Mouse (Mus musculus): ENCODE measurements around the gene Prrc2a. TPM values are rescaled to one million over a fixed set of nuclear protein-coding genes. Genes with fewer than 3 reads are reported as not detected.

Prrc2a gene
- polyA plus RNA-seq, 1 experiment from 2014 or later, result 130 TPM

DNA sequence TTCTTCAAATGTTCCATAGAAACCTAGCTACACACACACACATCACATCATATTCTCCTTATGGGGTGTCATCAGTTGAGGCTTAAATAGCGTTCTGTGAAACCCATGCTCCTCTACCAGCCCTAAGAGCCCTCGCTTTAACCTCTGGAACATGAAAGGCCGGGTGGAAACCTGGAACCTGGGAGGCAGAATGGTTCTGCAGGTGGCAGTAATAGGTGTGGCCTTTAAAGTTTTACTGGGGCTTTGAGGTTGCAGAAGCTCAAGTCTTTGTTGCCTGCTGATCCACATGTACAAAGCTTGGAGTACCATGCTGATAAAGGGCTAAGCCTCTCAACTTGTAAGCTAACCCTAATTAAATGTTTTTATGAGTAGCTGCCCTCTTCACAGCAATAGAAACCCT lies 17.3 kb downstream of the Prrc2a start:
- no peaks in the 10 kb centered on the region for H3K4me1 ChIP-seq
- 0 out of 2 replicates have a peak overlapping the region, but pooled peaks have one; percentile 5 for H3K27ac ChIP-seq (replicated peaks)
- no peaks in the 10 kb centered on the region for H3K9me3 ChIP-seq
- H3K27me3 ChIP-seq (replicated peaks), result no peaks in the 10 kb centered on the region
- no peak for ATAC-seq (ENCODE audit: extremely low read depth, insufficient number of reproducible peaks, low FRiP score, low TSS enrichment)
- no peak overlapping the region for H3K4me3 ChIP-seq
- H3K9ac ChIP-seq, result no peak overlapping the region
- WGBS, result 58% methylated on average over 3 of the region's 3 CpGs
- peaks cover 99% of the 10 kb centered on the region for H3K36me3 ChIP-seq
- no peak overlapping the region for H3K4me2 ChIP-seq

DNA sequence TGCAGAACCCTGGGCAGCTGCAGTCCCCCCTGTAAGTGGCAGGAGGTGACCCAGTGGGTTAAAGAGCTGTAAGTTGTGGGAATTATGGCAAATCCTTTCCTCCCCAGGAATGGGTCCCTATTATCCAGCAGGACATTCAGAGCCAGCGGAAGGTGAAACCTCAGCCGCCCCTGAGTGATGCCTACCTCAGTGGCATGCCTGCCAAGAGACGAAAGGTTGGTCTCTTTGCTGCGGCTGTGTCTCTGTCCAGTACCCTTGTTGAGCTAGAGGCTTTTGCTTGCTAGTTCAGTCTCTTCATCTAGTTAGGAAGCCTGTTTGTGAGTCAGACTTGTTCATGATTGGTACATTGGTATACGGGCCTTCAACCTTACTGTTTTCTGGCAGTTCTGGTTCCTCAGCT lies 18.6 kb downstream of the Prrc2a start:
- no peaks in the 10 kb centered on the region for H3K4me1 ChIP-seq
- ATAC-seq (ENCODE audit: extremely low read depth, insufficient number of reproducible peaks, low FRiP score, low TSS enrichment), result no peak
- H3K27ac ChIP-seq (replicated peaks), result no peak overlapping the region
- no peaks in the 10 kb centered on the region for H3K9me3 ChIP-seq
- H3K27me3 ChIP-seq (replicated peaks), result no peaks in the 10 kb centered on the region
- no peak overlapping the region for H3K4me3 ChIP-seq
- H3K9ac ChIP-seq, result no peak overlapping the region
- 86% methylated on average over 5 of the region's 5 CpGs for WGBS
- no peak overlapping the region for H3K4me2 ChIP-seq
- peaks cover 99% of the 10 kb centered on the region for H3K36me3 ChIP-seq

DNA sequence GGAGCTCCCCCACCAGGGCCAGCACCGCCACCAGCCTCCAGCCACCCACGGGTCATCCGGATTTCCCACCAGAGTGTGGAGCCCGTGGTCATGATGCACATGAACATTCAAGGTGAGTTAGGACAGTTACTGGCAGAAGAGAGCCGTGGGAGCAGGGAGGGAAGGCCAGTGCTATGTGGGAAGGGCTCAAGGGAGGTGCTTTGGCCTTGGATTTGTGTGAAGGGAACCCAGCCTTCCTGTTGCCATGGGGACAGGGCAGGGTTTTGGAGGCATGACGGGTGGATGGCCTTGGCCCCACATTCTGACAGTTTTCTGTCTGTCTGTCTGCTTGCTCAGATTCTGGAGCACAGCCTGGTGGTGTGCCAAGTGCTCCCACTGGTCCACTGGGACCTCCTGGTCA lies 22.7 kb downstream of the Prrc2a start:
- ATAC-seq (ENCODE audit: extremely low read depth, insufficient number of reproducible peaks, low FRiP score, low TSS enrichment), result no peak
- no peak overlapping the region for H3K9ac ChIP-seq
- no peaks in the 10 kb centered on the region for H3K27me3 ChIP-seq (replicated peaks)
- H3K4me3 ChIP-seq, result no peak overlapping the region
- H3K4me1 ChIP-seq, result peaks cover 10% of the 10 kb centered on the region
- peaks cover 92% of the 10 kb centered on the region for H3K36me3 ChIP-seq
- no peaks in the 10 kb centered on the region for H3K9me3 ChIP-seq
- H3K27ac ChIP-seq (replicated peaks), result no peak overlapping the region
- WGBS, result 90% methylated on average over 6 of the region's 6 CpGs
- no peak overlapping the region for H3K4me2 ChIP-seq

DNA sequence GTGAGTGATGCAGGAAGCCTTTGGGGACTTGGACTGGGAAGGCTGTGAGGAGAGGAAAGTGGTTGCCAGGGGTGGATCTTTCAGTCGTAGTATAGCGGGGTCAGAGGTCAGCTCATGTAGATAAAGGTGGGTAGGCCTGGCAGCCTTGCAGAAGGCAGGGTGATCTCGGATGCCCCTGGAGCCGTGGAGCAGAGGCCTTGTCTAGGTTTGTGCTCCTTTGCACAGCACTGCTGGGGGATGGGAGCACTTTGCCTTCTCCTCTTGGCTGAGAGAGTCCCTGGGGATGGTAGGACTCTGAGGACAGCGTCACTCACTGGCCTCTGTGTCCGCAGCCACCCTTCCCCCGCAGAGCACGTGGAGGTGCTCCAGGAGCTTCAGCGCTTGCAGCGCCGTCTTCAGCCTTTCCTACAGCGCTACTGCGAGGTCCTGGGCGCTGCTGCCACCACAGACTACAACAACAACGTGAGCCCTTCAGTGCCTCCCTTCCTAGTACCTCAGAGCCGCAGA lies 24.2 kb downstream of the Prrc2a start:
- H3K36me3 ChIP-seq, result peaks cover 78% of the 10 kb centered on the region
- WGBS, result 75% methylated on average over 16 of the region's 16 CpGs
- no peak for ATAC-seq (ENCODE audit: extremely low read depth, insufficient number of reproducible peaks, low FRiP score, low TSS enrichment)

DNA sequence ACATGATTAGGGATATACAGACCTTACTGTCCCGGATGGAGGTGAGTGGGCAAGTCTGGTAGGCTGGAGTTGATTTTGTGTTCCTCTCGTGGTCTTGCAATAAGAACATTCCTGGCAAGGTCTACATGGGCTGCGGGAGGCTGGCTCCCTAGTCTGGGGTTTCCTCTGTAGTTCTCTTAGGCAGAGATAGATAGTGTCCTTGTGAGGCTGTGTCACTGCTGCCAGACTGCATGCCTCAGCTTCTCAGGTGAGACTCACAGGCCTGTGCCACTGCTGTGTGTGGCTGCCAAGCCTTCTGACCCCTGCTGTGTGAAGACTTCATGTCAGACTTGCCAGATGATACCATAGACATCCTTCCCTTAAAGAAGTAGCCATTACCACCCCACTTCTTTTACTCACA lies 25.4 kb downstream of the Prrc2a start:
- Histone ChIP-seq H3K4me3 (no peak overlapping the region), H3K4me1 (peaks cover 20% of the 10 kb centered on the region), H3K9ac (no peak overlapping the region), H3K27ac (replicated peaks) (no peak overlapping the region), H3K9me3 (no peaks in the 10 kb centered on the region), H3K4me2 (no peak overlapping the region), H3K36me3 (peaks cover 65% of the 10 kb centered on the region), H3K27me3 (replicated peaks) (no peaks in the 10 kb centered on the region)
- ATAC-seq (ENCODE audit: extremely low read depth, insufficient number of reproducible peaks, low FRiP score, low TSS enrichment), result no peak
- 91% methylated on average over 3 of the region's 3 CpGs for WGBS

More for the DNA sequence above, 24.2 kb downstream of the Prrc2a start:
- Histone ChIP-seq H3K4me3 (no peak overlapping the region), H3K9me3 (no peaks in the 10 kb centered on the region), H3K4me2 (no peak overlapping the region), H3K9ac (no peak overlapping the region), H3K27me3 (replicated peaks) (no peaks in the 10 kb centered on the region), H3K27ac (replicated peaks) (no peak overlapping the region), H3K4me1 (peaks cover 20% of the 10 kb centered on the region)

DNA sequence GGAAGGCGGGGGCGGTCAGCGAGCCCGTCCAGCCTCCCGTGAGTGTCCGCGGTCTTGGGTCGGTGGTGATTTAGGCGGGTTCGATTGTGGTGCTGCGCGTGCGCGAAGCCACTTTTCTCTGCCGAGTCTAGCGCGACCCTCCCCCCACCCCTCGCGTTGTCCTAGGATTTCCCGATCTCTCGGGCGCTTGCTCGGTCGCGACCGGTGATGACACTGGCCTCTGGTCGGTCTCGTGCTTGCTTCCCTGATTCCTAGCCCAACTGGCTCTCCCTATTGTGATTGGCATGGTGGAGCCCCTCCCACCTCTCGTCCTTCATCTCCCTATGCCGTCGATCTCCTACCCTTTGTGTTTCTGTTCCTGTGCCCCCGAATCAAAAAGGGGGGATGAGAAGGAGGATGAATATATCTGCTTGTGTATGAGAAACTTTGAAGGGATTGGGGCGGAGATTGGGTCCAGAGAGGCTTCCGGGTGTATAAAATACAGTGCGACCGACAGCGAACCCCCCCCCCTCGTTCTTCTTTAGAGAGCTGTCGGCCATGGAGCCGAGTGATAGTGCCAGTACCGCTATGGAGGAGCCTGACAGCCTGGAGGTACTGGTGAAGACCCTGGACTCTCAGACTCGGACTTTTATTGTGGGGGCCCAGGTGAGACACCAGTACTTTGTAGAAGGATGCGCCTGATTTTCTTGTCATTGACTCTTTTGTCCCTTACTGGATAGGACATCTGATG lies 28.9 kb downstream of the Prrc2a start:
- Histone ChIP-seq H3K27ac (replicated peaks) (peak overlapping the region; percentile 96), H3K4me3 (peak overlapping the region; percentile 76), H3K9ac (peak overlapping the region; percentile 89), H3K36me3 (peaks cover 30% of the 10 kb centered on the region), H3K4me1 (peaks cover 20% of the 10 kb centered on the region), H3K27me3 (replicated peaks) (no peaks in the 10 kb centered on the region), H3K9me3 (no peaks in the 10 kb centered on the region), H3K4me2 (peak overlapping the region; percentile 91)
- peak; percentile 55 for ATAC-seq (ENCODE audit: extremely low read depth, insufficient number of reproducible peaks, low FRiP score, low TSS enrichment)
- under 1% methylated on average over 43 of the region's 43 CpGs for WGBS

DNA sequence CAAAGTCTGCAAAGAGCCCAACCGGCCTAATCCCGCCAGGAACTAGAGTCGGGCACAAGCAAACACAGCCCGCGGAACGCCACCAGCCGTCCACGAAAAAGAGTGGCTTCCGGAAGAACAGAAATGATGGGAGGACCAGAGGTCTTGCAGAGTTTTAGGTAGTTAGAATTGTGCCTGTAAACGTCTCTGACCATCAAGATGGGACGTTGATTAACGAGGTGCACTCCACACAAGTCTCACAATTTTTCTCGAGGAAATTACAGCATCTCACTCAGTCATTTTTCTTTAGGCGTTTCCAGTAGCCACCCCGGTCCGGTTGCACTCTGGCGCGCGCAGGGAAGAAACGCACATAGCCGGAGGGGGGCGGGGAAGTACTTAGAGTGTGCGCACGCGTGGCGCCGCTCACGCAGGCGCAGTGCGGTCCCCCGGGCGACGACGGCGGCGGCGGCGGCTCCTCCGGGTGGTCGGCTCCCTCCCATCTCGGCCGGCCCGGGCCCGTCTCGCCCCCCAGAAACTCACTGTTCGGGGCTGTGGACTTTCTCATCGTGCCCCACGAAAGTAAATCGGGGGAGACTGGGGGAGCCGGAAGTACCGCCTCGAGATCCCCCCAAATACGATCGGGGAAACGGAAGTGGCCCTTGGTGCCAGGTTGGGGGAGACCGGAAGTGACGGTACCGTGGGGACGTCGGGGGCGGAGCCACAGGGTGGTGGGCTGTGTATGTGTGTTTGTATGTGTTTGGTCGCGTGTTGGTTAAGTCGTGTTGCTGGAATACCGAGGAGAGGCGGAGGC lies 29.7 kb downstream of the Prrc2a start, which contains the start of gene Bag6:
Gene Bag6 (plus strand): TSS at position 378 of the 790 bp plus-strand sequence.
- under 1% methylated on average over 66 of the region's 66 CpGs for WGBS
- peak within 1 kb of the TSS; percentile 89 for H3K9ac ChIP-seq
- peak; percentile 88 for ATAC-seq (ENCODE audit: extremely low read depth, insufficient number of reproducible peaks, low FRiP score, low TSS enrichment)

DNA sequence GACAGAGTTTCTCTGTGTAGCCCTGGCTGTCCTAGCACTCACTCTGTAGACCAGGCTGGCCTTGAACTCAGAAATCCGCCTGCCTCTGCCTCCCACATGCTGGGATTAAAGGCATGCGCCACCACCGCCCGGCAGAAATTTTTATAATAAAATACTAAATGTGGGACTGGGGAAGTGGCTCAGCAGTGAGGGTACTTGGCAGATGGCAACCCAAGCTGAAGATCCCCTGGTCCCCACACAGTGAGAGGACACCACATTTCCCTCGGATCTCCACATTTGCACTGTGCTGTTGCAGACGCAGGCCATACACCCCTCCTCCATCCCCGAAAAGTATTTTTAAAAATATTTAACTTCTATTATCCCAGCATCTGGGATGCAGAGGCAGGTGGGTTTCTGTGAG lies 31.2 kb downstream of the Prrc2a start:
- H3K27me3 ChIP-seq (replicated peaks), result no peaks in the 10 kb centered on the region
- no peak overlapping the region for H3K4me2 ChIP-seq
- no peak overlapping the region for H3K27ac ChIP-seq (replicated peaks)
- 90% methylated on average over 7 of the region's 7 CpGs for WGBS
- peaks cover 28% of the 10 kb centered on the region for H3K36me3 ChIP-seq
- H3K4me3 ChIP-seq, result no peak overlapping the region
- H3K4me1 ChIP-seq, result peaks cover 21% of the 10 kb centered on the region
- ATAC-seq (ENCODE audit: extremely low read depth, insufficient number of reproducible peaks, low FRiP score, low TSS enrichment), result no peak
- H3K9me3 ChIP-seq, result no peaks in the 10 kb centered on the region
- H3K9ac ChIP-seq, result no peak overlapping the region

More for the DNA sequence above, 29.7 kb downstream of the Prrc2a start, which contains the start of gene Bag6:
- Histone ChIP-seq H3K27me3 (replicated peaks) (no peaks in the 10 kb centered on the region), H3K9me3 (no peaks in the 10 kb centered on the region), H3K4me2 (peak within 1 kb of the TSS; percentile 91), H3K36me3 (peaks cover 29% of the 10 kb centered on the region), H3K4me3 (peak within 1 kb of the TSS; percentile 76), H3K27ac (replicated peaks) (peak within 1 kb of the TSS; percentile 96), H3K4me1 (peaks cover 20% of the 10 kb centered on the region)

DNA sequence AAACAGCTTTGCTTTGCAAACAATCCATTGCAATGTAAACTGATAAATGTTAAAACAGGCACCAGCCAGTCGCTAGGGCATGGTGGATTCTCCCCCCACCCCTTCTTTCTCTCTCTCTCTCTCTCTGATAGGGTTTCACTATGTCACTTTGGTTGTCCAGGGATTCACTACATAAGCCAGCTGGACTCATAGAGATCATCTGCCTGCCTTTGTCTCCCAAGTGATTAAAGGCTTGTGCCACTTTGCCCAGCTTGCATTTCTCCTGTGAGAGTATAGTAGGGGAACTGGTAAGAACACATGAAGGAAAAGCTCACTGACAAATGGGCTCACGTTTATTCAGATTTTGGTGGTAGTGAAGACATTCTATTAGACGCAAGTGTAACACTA lies 32.5 kb downstream of the Prrc2a start:
- 60% methylated on average over 3 of the region's 3 CpGs for whole genome bisulfite sequencing
- no peak for ATAC-seq (ENCODE audit: extremely low read depth, insufficient number of reproducible peaks, low FRiP score, low TSS enrichment)
- H3K36me3 ChIP-seq, result peaks cover 29% of the 10 kb centered on the region
- no peaks in the 10 kb centered on the region for H3K27me3 ChIP-seq (replicated peaks)
- H3K4me2 ChIP-seq, result no peak overlapping the region
- H3K4me1 ChIP-seq, result peaks cover 23% of the 10 kb centered on the region
- H3K4me3 ChIP-seq, result no peak overlapping the region
- no peak overlapping the region for H3K9ac ChIP-seq
- 0 out of 2 replicates have a peak overlapping the region, but pooled peaks have one; percentile 20 for H3K27ac ChIP-seq (replicated peaks)
- H3K9me3 ChIP-seq, result no peaks in the 10 kb centered on the region

DNA sequence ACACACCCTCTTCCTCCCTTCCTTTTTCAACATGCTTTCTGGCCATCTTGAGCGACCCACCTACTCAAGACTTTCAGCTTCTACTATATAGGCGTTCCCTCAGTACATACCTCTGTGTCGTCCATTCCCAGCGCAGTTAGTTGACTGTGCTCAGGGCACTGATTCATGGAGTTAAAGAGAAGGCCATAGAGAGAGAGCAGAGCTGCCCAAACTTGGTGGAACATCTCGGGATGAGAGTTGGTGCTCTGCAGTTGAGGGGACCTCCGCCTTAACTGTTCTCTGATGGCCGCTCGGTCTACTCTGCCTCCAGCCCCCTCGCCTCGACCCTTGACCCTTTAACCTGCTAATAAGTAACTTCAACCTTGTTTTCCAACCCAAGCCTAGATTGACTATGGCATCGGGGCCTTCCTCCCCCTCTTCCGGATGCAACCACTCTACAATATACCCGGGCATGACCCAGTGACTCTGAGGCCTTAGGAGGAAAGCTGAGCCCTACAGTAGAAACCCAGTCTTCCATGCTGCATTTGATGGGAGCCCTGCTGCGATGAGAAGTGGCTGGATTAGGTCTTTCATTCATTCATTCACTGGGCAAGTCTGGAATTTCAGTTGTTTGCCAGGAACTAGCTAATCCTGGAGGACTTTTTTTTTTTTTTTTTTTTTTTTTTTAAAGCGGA lies 33.1 kb downstream of the Prrc2a start, which contains the start of gene Apom:
Gene Apom (minus strand): TSS at position 551 of the 674 bp plus-strand sequence.
- Histone ChIP-seq H3K27me3 (replicated peaks) (no peaks in the 10 kb centered on the region), H3K9me3 (no peaks in the 10 kb centered on the region), H3K4me3 (no peak within 1 kb of the TSS), H3K4me2 (no peak within 1 kb of the TSS), H3K36me3 (peaks cover 29% of the 10 kb centered on the region), H3K4me1 (peaks cover 23% of the 10 kb centered on the region), H3K27ac (replicated peaks) (0 out of 2 replicates have a peak within 1 kb of the TSS, but pooled peaks have one; percentile 20), H3K9ac (no peak within 1 kb of the TSS)
- 79% methylated on average over 15 of the region's 15 CpGs for WGBS
- ATAC-seq (ENCODE audit: extremely low read depth, insufficient number of reproducible peaks, low FRiP score, low TSS enrichment), result no peak

DNA sequence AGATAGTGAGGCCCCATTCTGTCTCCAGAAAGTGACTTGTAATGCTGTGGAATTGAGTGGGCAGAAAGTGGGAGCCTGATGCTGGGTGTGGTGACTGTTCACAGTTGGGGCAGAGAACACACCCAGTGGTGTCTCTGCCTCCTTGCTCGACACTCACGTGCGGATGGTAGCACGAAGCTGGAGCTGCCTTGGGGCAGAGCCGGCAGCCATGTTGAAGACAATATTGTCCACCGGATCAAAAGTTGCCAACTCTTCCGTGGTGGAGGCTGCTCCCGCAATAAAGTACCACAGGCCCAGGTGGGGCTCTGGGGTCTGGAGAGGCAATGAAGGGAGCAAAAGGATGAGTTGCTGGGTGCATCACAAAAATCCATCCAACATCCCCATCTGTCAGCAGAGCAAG lies 33.7 kb downstream of the Prrc2a start:
- H3K4me1 ChIP-seq, result peaks cover 19% of the 10 kb centered on the region
- 83% methylated on average over 8 of the region's 8 CpGs for WGBS
- no peak overlapping the region for H3K4me2 ChIP-seq
- no peaks in the 10 kb centered on the region for H3K27me3 ChIP-seq (replicated peaks)
- H3K36me3 ChIP-seq, result peaks cover 29% of the 10 kb centered on the region
- no peak overlapping the region for H3K9ac ChIP-seq
- H3K4me3 ChIP-seq, result no peak overlapping the region
- no peak overlapping the region for H3K27ac ChIP-seq (replicated peaks)
- no peak for ATAC-seq (ENCODE audit: extremely low read depth, insufficient number of reproducible peaks, low FRiP score, low TSS enrichment)
- no peaks in the 10 kb centered on the region for H3K9me3 ChIP-seq
